25 mouse cellular contexts compared by ENCODE assay signal in genomic region chr12:73140732-73141131, GRCm38 (mm10).
"Had no signal": no experiment of that assay in that cellular context is flagged by ENCODE, and none has a peak within 500 bp of the region (broad histone marks: within the 10 kb centered on the region; RNA-seq: fewer than 3 reads in every experiment).

No protein-coding gene starts in this region.

- H3K36me3 ChIP-seq: heart, embryonic 15.5 days; hindbrain, embryonic 13.5 days had no signal

- H3K4me2 ChIP-seq: heart, embryonic 11.5 days; heart, embryonic 13.5 days; heart, embryonic 15.5 days; hindbrain, embryonic 13.5 days; hindbrain, embryonic 15.5 days; kidney, embryonic 15.5 days; limb, embryonic 13.5 days; limb, embryonic 15.5 days had no signal

- DNase-seq: gastrocnemius, postnatal 14 days; gastrocnemius, postnatal 36 days; heart, adult 11 months; heart, adult 2 months; heart, postnatal 14 days; heart, postnatal 36 days; kidney, adult 11 months; kidney, adult 2 months; kidney, adult 9 months; kidney, postnatal 14 days; kidney, postnatal 36 days; layer of hippocampus, adult 9-11 months; layer of hippocampus, postnatal 36 days; left cerebral cortex, postnatal 4 days had no signal

- H3K27ac ChIP-seq: heart, adult 2 months; heart, embryonic 13.5 days; heart, embryonic 15.5 days; hindbrain, embryonic 13.5 days; hindbrain, embryonic 15.5 days; hindbrain, postnatal 0 days; kidney, embryonic 15.5 days; kidney, postnatal 0 days; limb, embryonic 13.5 days; limb, embryonic 15.5 days had no signal

- H3K9me3 ChIP-seq: heart, embryonic 15.5 days; hindbrain, embryonic 13.5 days; hindbrain, embryonic 15.5 days; kidney, embryonic 15.5 days; limb, embryonic 13.5 days; limb, embryonic 15.5 days had no signal

- H3K9ac ChIP-seq: heart, embryonic 13.5 days; heart, embryonic 15.5 days; hindbrain, embryonic 13.5 days; hindbrain, embryonic 15.5 days; kidney, embryonic 15.5 days; limb, embryonic 13.5 days; limb, embryonic 15.5 days had no signal

- H3K4me1 ChIP-seq: heart, embryonic 15.5 days; hindbrain, embryonic 13.5 days; hindbrain, embryonic 15.5 days; kidney, embryonic 15.5 days; limb, embryonic 13.5 days had no signal

- H3K4me3 ChIP-seq: heart, adult 2 months; heart, embryonic 13.5 days; heart, embryonic 15.5 days; hindbrain, embryonic 13.5 days; hindbrain, embryonic 15.5 days; kidney, embryonic 15.5 days; limb, embryonic 13.5 days; limb, embryonic 15.5 days had no signal

- H3K27me3 ChIP-seq: heart, embryonic 13.5 days; heart, embryonic 15.5 days; hindbrain, embryonic 13.5 days; hindbrain, embryonic 15.5 days; kidney, embryonic 15.5 days; limb, embryonic 13.5 days; limb, embryonic 15.5 days had no signal

- ATAC-seq: hindbrain, postnatal 0 days; intestine, embryonic 16.5 days had no signal
